Mouse (Mus musculus): ENCODE results near the gene Nrd1.

Nrd1 gene

DNA sequence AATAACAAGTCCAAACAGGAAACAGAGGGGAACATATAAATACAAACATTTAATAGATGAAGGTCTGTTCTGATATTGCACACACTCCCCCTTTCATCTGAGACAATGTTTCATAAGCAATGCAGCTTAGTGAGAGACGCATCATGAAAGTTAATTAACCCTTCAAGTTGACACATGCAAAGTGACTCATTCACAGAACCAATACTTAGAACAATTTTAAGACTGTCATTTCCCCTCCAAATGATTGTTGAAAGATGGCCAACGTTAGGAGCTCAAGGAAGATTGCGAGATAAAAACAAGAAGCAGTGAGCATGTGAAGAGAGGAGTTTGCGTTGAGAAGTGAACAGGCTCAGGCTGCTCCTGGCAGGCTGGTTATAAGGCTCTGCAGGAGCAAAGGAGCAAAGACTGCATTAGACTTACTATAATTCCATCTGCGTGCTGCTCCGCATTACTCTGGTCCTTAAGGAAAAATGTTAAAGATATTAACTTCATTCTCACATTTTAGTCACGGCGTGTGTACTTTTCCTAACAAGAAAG lies 90.9 kb downstream of the Nrd1 start:
- intact Hi-C loops (cut with DNase I) = no loop called here

DNA sequence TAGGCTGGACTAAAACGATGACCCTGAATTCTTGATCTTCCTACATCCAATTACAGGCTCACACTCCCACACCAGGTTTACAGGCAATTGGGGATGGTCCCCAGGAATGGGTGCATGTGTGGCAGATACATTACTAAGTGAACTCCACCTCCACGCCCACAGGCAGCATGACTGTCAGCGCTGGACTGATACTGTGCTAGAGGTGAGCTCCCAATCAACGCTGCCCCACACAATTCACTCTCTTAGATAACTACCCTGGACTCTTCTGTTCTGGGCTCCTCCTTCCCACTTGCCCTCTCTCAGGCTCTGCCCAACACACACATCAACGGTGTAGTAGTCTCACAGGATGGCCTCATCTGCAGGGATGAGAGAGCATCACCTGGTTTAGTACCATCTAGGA lies 91.9 kb downstream of the Nrd1 start:
- intact Hi-C loops (cut with DNase I) = no loop called here

DNA sequence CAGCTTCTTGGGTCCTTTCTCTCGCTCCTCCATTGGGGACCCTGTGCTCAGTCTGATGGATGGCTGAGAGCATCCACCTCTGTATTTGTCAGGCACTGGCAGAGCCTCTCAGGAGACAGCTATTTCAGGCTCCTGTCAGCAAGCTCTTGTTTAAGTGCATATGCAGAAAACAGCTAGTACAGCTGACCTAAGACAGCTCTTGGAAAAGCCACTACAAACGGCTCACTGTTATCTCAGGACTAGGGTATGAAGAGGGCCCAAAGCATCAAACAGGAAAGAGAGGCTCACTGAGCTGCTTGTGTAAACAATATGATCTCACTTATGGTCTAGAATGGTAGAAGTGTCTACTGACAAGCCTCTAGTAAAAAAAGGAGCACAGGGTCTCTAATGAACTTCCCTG lies 93.8 kb downstream of the Nrd1 start:
- intact Hi-C loops (cut with DNase I) = no loop called here

DNA sequence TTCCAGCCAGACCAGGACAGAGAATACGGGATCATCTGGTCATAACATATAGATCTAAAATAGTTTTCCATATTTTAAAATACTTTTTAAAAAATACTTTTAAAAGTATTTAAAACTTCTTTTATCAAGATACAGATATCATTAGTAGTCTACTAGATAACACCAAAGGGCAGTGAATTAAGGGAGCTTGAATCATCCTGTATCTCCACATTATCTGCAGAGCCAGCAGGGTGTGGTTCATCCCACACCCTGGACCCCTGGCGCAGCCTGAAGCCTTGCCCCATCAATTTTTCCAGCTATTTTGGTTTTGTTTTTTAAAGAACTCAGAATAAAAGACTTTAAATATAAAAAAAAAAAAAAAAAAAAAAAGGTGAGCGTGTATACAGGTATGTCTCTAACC lies 98.4 kb downstream of the Nrd1 start:
- intact Hi-C loops (cut with DNase I) = no loop called here

DNA sequence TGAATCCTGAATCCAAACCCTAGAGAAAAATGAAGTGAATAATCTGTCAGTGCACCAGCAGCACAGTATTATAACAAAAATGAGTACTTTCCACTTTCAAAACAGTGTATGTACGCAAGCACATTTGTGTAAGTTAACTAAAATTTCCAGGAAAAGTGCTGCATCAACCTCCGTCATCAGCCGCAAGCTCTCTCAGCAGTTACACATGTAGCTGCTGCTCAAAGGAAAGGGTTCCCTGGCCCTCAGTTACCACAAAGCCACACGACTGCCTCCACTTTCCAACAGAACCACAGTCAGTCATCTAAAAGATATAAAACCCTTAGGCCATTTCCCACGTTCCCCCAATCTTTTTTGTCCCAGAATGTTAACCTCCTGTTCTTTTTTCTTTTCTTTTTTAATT lies 102.1 kb downstream of the Nrd1 start:
- intact Hi-C loops (cut with DNase I) = no loop called here

DNA sequence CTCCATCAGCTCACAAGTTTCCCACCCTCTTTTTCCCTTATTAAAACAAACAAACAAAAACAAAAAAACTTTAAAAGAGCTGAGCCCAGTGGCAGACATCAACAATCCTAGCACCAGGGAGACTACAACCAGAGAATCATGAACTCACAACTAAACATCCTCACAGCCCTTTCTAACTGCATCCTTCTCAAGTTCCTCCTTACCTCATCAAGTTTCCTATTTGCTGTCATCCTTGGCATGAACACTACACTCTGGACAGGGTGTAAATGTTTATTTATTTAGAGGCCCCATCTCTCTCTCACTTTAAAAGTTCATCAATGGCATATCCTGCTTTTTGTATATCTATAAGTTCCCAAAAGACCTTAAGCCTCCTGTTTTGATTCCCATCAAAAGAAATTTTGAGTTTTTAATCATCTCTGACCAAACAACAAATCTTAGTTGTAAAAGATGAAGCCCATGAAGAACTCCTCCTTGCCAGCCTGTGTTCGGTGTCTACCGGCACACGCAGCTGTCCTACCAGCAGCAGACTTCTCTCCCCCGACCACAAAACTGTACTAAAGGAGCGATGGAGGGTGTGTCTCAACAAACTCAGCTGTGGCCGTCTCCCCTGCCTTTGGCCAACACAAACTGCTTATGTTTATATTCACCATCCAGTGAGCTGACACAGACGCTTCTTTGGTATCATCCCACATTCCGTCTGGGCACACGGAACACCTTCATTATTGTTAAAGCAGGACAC lies 102.9 kb downstream of the Nrd1 start:
- intact Hi-C loops (cut with DNase I) = no loop called here

DNA sequence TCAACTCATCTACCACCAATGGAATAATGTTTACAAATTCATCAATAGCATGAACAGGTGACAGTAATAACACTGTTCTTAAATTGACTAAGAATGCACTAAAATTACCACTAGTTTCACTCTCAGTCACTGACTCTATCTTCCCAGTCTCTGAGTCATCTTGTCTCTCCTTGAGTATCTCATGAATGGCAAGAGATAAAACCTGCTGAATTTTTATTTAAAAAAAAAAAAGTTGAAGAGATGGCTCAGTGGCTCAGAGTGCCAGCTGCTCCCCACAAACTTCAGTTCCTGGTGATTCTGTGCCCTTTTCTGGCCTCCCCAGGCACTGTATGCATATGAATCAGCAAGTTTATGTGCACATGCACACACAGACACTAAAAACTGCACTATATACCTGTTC lies 104.8 kb downstream of the Nrd1 start:
- intact Hi-C loops (cut with DNase I) = loop anchor here (5.0 kb wide), 1 partner anchor 42 kb away; no protein-coding TSS in a partner anchor

DNA sequence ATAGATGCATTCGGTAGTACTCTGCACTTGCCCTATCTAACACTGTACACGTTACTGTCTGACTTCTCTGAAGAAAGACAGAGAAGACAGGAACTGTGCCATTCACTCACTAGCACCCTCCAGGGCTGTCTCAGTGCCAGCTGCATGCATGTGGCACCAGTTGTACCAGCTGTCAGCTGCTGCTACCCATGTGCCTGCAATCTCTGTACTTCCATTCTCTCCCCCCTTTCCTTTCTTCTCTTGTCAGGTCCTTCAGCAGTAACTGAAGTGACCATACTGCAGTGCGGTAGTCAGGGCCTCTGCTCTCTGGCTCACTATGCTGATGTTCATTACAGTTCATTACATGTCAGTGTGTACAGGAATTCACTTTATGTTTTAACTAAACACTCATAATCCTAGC lies 105.6 kb downstream of the Nrd1 start:
- intact Hi-C loops (cut with DNase I) = loop anchor here (5.0 kb wide), 1 partner anchor 41 kb away; no protein-coding TSS in a partner anchor

DNA sequence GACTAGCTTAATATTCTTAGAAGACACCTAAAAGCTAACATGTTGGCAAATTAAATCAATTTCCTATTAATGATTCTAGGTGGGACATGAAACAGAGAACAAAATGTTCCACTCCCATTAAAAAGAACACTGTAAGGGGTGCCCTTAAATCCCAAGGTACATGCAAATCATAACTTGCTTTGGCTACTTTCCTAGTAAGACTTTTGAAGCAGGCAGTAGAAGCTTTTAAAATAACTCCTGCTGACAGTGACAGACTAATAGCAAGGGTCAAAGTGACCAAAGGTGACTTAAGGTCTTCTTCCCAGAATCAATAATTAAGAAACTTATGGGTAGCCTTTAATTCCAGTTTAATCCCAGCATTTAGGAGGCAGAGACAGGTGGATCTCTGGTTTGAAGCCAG lies 106.1 kb downstream of the Nrd1 start:
- intact Hi-C loops (cut with DNase I) = loop anchor here (5.0 kb wide), 1 partner anchor 41 kb away; no protein-coding TSS in a partner anchor

DNA sequence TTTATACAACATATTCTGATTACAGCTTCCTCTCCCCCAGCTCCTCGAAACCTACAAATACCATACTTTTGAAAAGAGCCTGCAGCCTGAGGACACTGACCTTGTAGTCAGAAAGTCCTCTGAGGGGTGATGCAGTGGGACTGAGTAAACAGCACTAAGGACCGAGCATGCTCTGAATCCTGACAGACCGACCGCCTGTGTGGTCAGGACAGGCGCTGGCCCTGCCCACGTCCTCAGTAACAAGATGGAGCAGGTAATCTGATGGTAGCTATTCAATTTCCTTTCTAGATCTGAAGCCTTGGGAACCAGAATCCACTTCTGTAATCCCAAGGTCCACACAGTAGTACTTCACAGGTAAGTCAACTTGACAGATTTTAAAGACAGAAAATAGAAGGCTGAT lies 108.6 kb downstream of the Nrd1 start:
- intact Hi-C loops (cut with DNase I) = loop anchor here (5.0 kb wide), 1 partner anchor 38 kb away; no protein-coding TSS in a partner anchor

DNA sequence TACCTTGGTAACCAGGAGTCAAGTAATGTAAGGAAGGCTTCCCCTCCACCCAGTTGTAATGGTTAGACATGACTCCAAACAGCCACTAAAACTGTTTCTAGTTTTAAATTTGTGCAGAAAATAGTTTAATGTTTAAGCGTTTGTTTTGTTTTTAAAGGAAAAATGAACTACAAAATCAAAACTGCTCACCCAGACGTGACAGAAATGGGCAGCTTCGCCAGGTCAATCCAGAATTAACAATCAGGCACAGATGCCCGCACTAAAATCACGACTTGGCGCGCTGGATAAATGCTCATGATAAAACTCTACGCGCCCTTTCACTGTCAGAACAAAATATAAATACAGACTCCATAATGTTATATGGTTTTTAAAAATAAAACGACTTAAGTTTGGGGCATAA lies 109.2 kb downstream of the Nrd1 start:
- intact Hi-C loops (cut with DNase I) = loop anchor here (5.0 kb wide), 1 partner anchor 38 kb away; no protein-coding TSS in a partner anchor

DNA sequence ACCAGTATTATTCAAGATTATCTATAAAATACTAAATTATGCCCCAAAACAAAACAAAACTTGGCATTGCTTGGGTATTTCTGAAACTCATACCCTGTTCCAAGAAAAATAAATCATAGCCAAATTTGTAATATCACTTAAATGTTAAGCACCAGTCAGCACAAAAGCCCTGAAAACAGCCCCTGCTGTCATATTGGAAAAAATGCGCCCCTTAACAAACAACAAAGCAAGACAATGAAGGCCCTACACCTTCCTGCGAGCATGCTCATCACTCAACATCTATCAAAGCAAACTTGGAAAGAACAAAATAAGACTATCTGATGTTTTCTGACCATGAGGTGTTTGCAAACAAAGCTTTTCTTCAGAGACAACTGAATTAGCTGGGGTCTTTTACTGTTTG lies 110.5 kb downstream of the Nrd1 start:
- intact Hi-C loops (cut with DNase I) = no loop called here

Small RNAs within 50 kb of the gene (microRNA-seq; reads per million reads assigned to microRNA genes)
- 0 reads per million in 2 experiments for gene Mir761
